Comparison of ENCODE assay signal across 8 mouse cellular contexts in the genomic region with DNA sequence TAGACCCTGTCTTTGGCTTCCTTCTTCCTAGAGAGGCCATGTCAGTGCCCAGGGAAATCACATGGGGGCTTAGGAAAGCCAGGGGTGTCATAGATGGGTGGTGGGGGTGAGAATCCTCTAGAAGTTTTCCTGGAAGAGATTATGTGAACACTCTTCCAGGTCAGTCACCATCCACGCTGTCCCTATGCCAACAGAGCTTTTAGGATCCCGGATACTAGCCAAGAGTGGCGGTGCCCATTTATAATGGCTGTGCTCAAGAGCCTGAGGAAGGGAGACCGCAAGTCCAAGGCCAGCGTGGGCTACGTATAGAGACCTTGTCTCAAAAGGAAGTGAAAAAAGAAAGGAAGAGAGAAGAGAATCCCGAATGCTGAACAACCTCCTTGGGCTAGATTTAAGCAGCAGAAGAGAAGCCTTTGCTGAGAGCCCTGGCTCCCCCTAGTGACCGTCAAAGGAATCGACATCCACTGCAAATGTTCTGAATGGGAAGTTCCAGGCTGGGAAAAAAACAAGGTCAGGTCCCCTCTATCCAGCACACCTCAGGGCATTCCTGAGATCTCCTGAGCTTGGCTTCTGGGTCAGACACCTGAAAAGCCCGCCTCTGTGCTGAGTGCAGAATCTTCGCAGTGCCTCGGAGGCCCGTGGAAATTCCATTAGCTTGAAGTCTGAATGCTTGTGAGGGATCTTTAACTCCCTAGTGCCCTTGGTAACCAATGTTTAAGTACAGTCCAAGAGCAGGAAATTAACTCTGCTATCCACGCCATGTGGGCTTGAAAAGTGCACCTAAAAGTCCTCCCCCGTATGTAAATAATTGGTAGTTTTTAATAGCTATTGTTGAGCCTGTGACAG. TPM values are rescaled to one million over a fixed set of nuclear protein-coding genes. Genes with fewer than 3 reads are reported as not detected.
DNase-seq lines count a peak whose midpoint lies in the region; ATAC-seq and TF ChIP-seq lines count a peak whose summit lies in the region.

No protein-coding gene starts in this region.

- H3K36me3 ChIP-seq in G1E (replicated peaks) = no peaks in the 10 kb centered on the region
- H3K36me3 ChIP-seq in forebrain, embryonic 10.5 days (replicated peaks) = no peaks in the 10 kb centered on the region
- no peaks in the 10 kb centered on the region for H3K36me3 ChIP-seq in hindbrain, embryonic 13.5 days

- 34% methylated on average over 15 of the region's 15 CpGs for WGBS in forebrain, embryonic 10.5 days
- WGBS in hindbrain, embryonic 13.5 days = 33% methylated on average over 15 of the region's 15 CpGs

- DNase-seq in G1E (ENCODE audit: low spot score) = no peak
- peak; percentile 13 for DNase-seq in c-Kit-negative CD71-positive TER-119-positive erythroid progenitor cells, embryonic 14.5 days (ENCODE audit: low read depth, low spot score)
- peak; percentile 60 for DNase-seq in forebrain, embryonic 10.5 days (ENCODE audit: extremely low spot score, low spot score)
- DNase-seq in layer of hippocampus, postnatal 14 days (ENCODE audit: low spot score in 2 of 2) = peak; percentile 71 to 85
- DNase-seq in lung, postnatal 4 days = peak; percentile 47 to 70
- peak; percentile 81 to 87 for DNase-seq in right cerebral cortex, adult 2 months (ENCODE audit: low spot score in 2 of 2)

- 0 out of 2 replicates have a peak overlapping the region, but pooled peaks have one; percentile 13 for H3K4me2 ChIP-seq in hindbrain, embryonic 13.5 days

- H3K4me1 ChIP-seq in G1E (ENCODE audit: insufficient read depth, low read depth, low read length) = no peaks in the 10 kb centered on the region
- H3K4me1 ChIP-seq in forebrain, embryonic 10.5 days = peaks cover 5% of the 10 kb centered on the region; the same call in 1 of the 2 replicates
- 0 out of 2 replicates have a peak, but pooled peaks cover 7% of the 10 kb centered on the region for H3K4me1 ChIP-seq in hindbrain, embryonic 13.5 days (replicated peaks)

- no peak overlapping the region for H3K9ac ChIP-seq in hindbrain, embryonic 13.5 days

- no peak for ATAC-seq in G1E (ENCODE audit: extremely low read depth, insufficient number of reproducible peaks, low FRiP score, poor library complexity, severe bottlenecking)
- ATAC-seq in hindbrain, embryonic 13.5 days (ENCODE audit: low FRiP score) = 0 out of 2 replicates have a peak, but pooled peaks have one; percentile 13
- no peak for ATAC-seq in erythroid progenitor cell, adult 5-6 weeks (replicated peaks; ENCODE audit: low FRiP score, poor library complexity, severe bottlenecking)

- H3K9me3 ChIP-seq in G1E (replicated peaks) = peaks cover 57% of the 10 kb centered on the region
- no peaks in the 10 kb centered on the region for H3K9me3 ChIP-seq in forebrain, embryonic 10.5 days
- H3K9me3 ChIP-seq in hindbrain, embryonic 13.5 days = no peaks in the 10 kb centered on the region

- H3K27me3 ChIP-seq in G1E (ENCODE audit: insufficient read depth, low read length) = no peaks in the 10 kb centered on the region
- H3K27me3 ChIP-seq in forebrain, embryonic 10.5 days (ENCODE audit: poor library complexity, severe bottlenecking) = no peaks in the 10 kb centered on the region; the same call in 1 of the 2 replicates
- H3K27me3 ChIP-seq in hindbrain, embryonic 13.5 days = no peaks in the 10 kb centered on the region

- H3K4me3 ChIP-seq in G1E (ENCODE audit: low read depth, low read length) = no peak overlapping the region
- H3K4me3 ChIP-seq in forebrain, embryonic 10.5 days = no peak overlapping the region
- H3K4me3 ChIP-seq in hindbrain, embryonic 13.5 days = no peak overlapping the region

- 0 out of 2 replicates have a peak, but pooled peaks have one; percentile 8 for TF ChIP-seq CTCF in G1E (IDR thresholded peaks at IDR 0.05; ENCODE audit: low read depth, low read length)

- H3K27ac ChIP-seq in forebrain, embryonic 10.5 days = no peak overlapping the region
- H3K27ac ChIP-seq in hindbrain, embryonic 13.5 days = no peak overlapping the region

RNA-seq across cellular contexts. Expression of a gene that starts 50.5 kb away (rescaled TPM):
- total RNA-seq in G1E (2014; fragmentation: Nextera tagmentation) (not detected in 2 replicates), G1E (2017) (0.05 TPM in 1 of 2 replicates, not detected in the other)
- polyA plus RNA-seq in G1E (2012) = not detected in 2 replicates
- polyA plus RNA-seq in forebrain, embryonic 10.5 days (2016; fragmentation: Nextera tagmentation; extraction: Ambion mirVana) = 12.5 and 14.3 TPM in 2 replicates
- polyA plus RNA-seq in hindbrain, embryonic 13.5 days (2015; fragmentation: Nextera tagmentation; extraction: Ambion mirVana) = 14.6 and 16.5 TPM in 2 replicates
- 10 to 100 TPM; 12.4 to 14.9 TPM for total RNA-seq in layer of hippocampus, postnatal 14 days (2021)
- not detected in 2 replicates for total RNA-seq in erythroid progenitor cell, adult 5-6 weeks (2015; ENCODE audit: low replicate concordance)
- total RNA-seq in erythroid progenitor cell, adult 5-6 weeks (2017; ENCODE audit: low replicate concordance) = not detected in 2 replicates

Comparison
In these comparisons a context has a peak if more than half of its experiments do, and no peak if none do; other contexts are left out.
1. RNA of a gene that starts 50.5 kb away (total RNA-seq): 12.4 to 14.9 TPM in layer of hippocampus, postnatal 14 days; 0.05 TPM in G1E and not detected in erythroid progenitor cell, adult 5-6 weeks; every median in the first group is over 10 times any median in the second.